Mouse (Mus musculus) erythroblast, embryonic 14.5 days (primary cell): ENCODE data around the gene Fuca1. TPM values are rescaled to one million over a fixed set of nuclear protein-coding genes. Genes with fewer than 3 reads are reported as not detected.

ENCODE experiments used
- H3K27me3 ChIP-seq: 2 replicates; pipeline ENCODE4 v1.6.1; 2012; ENCODE audit warnings: inconsistent platforms; ENCODE audit not compliant: control insufficient read depth
- H3K36me3 ChIP-seq: 2 replicates; pipeline ENCODE4 v1.6.1; 2012; ENCODE audit warnings: mild to moderate bottlenecking, inconsistent platforms; ENCODE audit not compliant: control insufficient read depth
- H3K4me1 ChIP-seq: 2 replicates; pipeline ENCODE4 v1.6.1; 2012; ENCODE audit warnings: inconsistent platforms; ENCODE audit not compliant: control insufficient read depth
- H3K4me3 ChIP-seq: replicated peaks from 2 replicates; pipeline ENCODE3; 2012; ENCODE audit warnings: moderate library complexity, mild to moderate bottlenecking, inconsistent platforms
- H3K9me3 ChIP-seq: 2 replicates; pipeline ENCODE4 v1.6.1; 2012; ENCODE audit warnings: low read length, inconsistent platforms, mixed read lengths; ENCODE audit not compliant: control insufficient read depth
- GATA1 ChIP-seq: IDR thresholded peaks from 2 replicates; pipeline ENCODE4 v1.6.1; 2012; ENCODE audit warnings: low read length, inconsistent platforms, mixed read lengths
- TAL1 ChIP-seq: IDR thresholded peaks from 3 replicates; pipeline ENCODE4 v1.6.1; 2012; ENCODE audit warnings: low read length, inconsistent platforms, mixed read lengths
- polyA plus RNA-seq: library from polyadenylated mRNA; stranded (reverse); fragments of >175 nt; gene quantifications from 2 replicates; pipeline ENCODE4 v1.2.3, GENCODE M21; 2012

Fuca1 gene
- polyA plus RNA-seq, 1 experiment = 0.54 TPM

- Histone ChIP-seq H3K36me3 (no peaks in the 10 kb centered on the region), H3K27me3 (peaks cover 2% of the 10 kb centered on the region; the same call in 1 of the 2 replicates), H3K9me3 (no peaks in the 10 kb centered on the region), H3K4me3 (no peak overlapping the region), H3K4me1 (peaks cover 11% of the 10 kb centered on the region)
- TF ChIP-seq TAL1 (no peak), GATA1 (no peak)
These were observed 34.4 kb upstream of the Fuca1 start for GRCm38 (mm10) chr4:135886184-135886583.

- H3K4me3 ChIP-seq = no peak overlapping the region
- H3K27me3 ChIP-seq = no peaks in the 10 kb centered on the region
- no peaks in the 10 kb centered on the region for H3K36me3 ChIP-seq
- H3K4me1 ChIP-seq = peaks cover 21% of the 10 kb centered on the region
- no peaks in the 10 kb centered on the region for H3K9me3 ChIP-seq
- TF ChIP-seq GATA1 (no peak), TAL1 (no peak)
These were observed 32.0 kb upstream of the Fuca1 start for GRCm38 (mm10) chr4:135888448-135889057.

GRCm38 (mm10) chr4:135889146-135889883 is 31.2 kb upstream of the Fuca1 start:
- Histone ChIP-seq H3K36me3 (no peaks in the 10 kb centered on the region), H3K27me3 (no peaks in the 10 kb centered on the region), H3K9me3 (no peaks in the 10 kb centered on the region), H3K4me3 (no peak overlapping the region), H3K4me1 (peaks cover 22% of the 10 kb centered on the region)
- TF ChIP-seq GATA1 (no peak), TAL1 (no peak)

GRCm38 (mm10) chr4:135889884-135890283 is 30.7 kb upstream of the Fuca1 start:
- peaks cover 27% of the 10 kb centered on the region for H3K4me1 ChIP-seq
- no peaks in the 10 kb centered on the region for H3K27me3 ChIP-seq
- H3K9me3 ChIP-seq = no peaks in the 10 kb centered on the region
- no peak overlapping the region for H3K4me3 ChIP-seq
- H3K36me3 ChIP-seq = no peaks in the 10 kb centered on the region
- TF ChIP-seq GATA1 = no peak
- TF ChIP-seq TAL1 = no peak

- Histone ChIP-seq H3K9me3 (no peaks in the 10 kb centered on the region), H3K27me3 (no peaks in the 10 kb centered on the region), H3K4me1 (peaks cover 44% of the 10 kb centered on the region), H3K4me3 (no peak overlapping the region), H3K36me3 (no peaks in the 10 kb centered on the region)
- no peak for TF ChIP-seq TAL1
- no peak for TF ChIP-seq GATA1
These were observed 29.0 kb upstream of the Fuca1 start for GRCm38 (mm10) chr4:135891539-135891938.

GRCm38 (mm10) chr4:135892884-135893283 is 27.7 kb upstream of the Fuca1 start:
- TF ChIP-seq GATA1 (no peak), TAL1 (no peak)
- Histone ChIP-seq H3K36me3 (no peaks in the 10 kb centered on the region), H3K4me1 (peaks cover 57% of the 10 kb centered on the region)

GRCm38 (mm10) chr4:135895071-135895571 is 25.4 kb upstream of the Fuca1 start, which contains the start of gene Cnr2:
Cnr2 (plus strand) TSS chr4:135895394.
- H3K27me3 ChIP-seq = no peaks in the 10 kb centered on the region
- TF ChIP-seq GATA1 (no peak), TAL1 (no peak)
- H3K4me1 ChIP-seq = peaks cover 67% of the 10 kb centered on the region
- H3K4me3 ChIP-seq = peak within 1 kb of the TSS; percentile 27
- no peaks in the 10 kb centered on the region for H3K9me3 ChIP-seq
- H3K36me3 ChIP-seq = no peaks in the 10 kb centered on the region

More at GRCm38 (mm10) chr4:135892884-135893283, 27.7 kb upstream of the Fuca1 start:
- H3K27me3 ChIP-seq = no peaks in the 10 kb centered on the region
- H3K4me3 ChIP-seq = no peak overlapping the region
- no peaks in the 10 kb centered on the region for H3K9me3 ChIP-seq

GRCm38 (mm10) chr4:135896157-135896556 is 24.4 kb upstream of the Fuca1 start:
- no peak for TF ChIP-seq TAL1
- no peak for TF ChIP-seq GATA1
- H3K4me1 ChIP-seq = peaks cover 67% of the 10 kb centered on the region

GRCm38 (mm10) chr4:135898380-135899049 is 22.0 kb upstream of the Fuca1 start:
- Histone ChIP-seq H3K36me3 (no peaks in the 10 kb centered on the region), H3K4me1 (peaks cover 57% of the 10 kb centered on the region), H3K27me3 (no peaks in the 10 kb centered on the region), H3K9me3 (no peaks in the 10 kb centered on the region), H3K4me3 (peak overlapping the region; percentile 41)
- no peak for TF ChIP-seq TAL1
- TF ChIP-seq GATA1 = no peak

More at GRCm38 (mm10) chr4:135896157-135896556, 24.4 kb upstream of the Fuca1 start:
- Histone ChIP-seq H3K27me3 (no peaks in the 10 kb centered on the region), H3K36me3 (no peaks in the 10 kb centered on the region), H3K9me3 (no peaks in the 10 kb centered on the region), H3K4me3 (peak overlapping the region; percentile 27)
